Mouse (Mus musculus) spleen, adult 12 weeks (tissue): Measurements from ENCODE around the gene Iqsec3.
"Not testable (repeated sequence)": the region's sequence is repeated elsewhere in the genome, so short reads cannot be mapped to it uniquely, and the experiment has no call there.

Experiments used
- DNase-seq: peaks from one replicate; pipeline ENCODE4 v3.0.0; 2022; ENCODE audit warnings: low spot score

Gene Iqsec3

DNA sequence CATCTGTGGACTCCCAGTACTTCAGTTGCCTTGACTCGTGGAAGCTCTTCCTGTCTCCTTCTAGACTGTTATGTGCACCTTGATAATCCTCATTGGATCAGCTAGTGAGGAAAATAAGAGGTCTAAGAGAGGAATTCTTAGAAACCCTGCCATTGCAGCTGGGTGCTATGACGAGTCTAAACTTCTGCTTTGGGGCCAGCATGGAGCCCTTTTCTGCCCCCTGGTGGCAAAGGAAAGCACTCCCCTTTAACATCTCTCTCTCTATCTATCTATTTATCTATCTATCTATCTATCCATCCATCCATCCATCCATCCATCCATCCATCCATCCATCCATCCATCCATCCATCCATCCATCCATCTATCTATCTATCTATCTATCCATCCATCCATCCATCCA is 106.9 kb downstream of the Iqsec3 start:
- not testable (repeated sequence) for DNase-seq

DNA sequence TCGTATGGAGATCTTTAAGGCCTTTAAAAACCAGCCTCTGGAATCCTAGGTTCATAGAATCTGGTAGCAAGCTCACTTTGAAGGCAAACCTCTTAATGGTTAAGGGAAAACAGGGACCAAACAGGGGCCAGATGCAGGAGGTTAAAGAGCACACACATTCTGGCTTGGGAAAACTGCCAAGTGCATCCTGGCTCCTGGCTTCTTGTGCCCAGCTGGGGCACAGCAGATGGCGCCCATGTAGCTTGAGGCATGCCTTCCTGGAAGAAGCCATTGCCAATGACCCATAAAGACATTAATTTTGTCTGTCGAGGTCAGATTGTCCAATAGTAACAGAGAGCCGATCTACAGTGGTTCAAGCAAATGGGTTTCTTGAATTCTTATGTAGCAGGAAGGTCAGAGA is 109.5 kb downstream of the Iqsec3 start:
- no peak for DNase-seq

DNA sequence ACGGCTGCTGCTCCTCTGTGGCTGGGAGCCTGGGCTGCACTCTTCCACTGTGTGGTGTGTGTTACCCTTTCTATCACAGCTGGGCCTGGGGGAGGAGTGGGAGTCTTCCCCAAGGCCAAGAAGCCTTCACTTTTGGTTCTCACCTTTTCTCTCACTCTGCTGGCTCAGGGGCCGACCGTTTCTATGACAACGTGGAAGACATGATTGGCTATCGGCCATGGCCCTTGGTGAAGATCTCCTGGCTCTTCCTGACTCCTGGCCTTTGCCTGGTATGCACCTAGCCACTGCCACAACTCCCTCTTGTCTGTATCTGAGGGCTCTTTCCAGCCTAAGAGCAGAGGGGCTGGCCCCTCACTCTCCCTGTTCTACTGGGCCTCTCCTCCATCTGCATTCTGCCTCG is 110.4 kb downstream of the Iqsec3 start:
- no peak for DNase-seq

DNA sequence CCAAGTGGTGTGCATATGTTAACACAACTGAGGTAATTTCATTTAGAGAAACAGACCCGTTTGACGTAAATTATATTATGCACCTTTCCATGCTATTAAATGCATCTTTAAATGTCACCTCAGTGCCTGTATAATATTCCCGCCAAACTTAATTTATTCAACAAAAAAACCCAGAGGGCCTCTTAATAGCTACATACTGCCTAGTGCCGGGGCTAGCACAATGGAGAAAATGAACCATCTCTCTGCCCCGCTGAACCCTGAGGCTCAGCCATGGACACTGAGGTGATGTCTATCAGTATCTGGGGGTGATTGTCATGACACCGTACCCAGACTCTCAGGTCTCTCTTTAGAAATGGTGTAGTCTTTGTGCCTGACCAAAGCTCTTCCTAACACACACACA is 116.2 kb downstream of the Iqsec3 start:
- no peak for DNase-seq

DNA sequence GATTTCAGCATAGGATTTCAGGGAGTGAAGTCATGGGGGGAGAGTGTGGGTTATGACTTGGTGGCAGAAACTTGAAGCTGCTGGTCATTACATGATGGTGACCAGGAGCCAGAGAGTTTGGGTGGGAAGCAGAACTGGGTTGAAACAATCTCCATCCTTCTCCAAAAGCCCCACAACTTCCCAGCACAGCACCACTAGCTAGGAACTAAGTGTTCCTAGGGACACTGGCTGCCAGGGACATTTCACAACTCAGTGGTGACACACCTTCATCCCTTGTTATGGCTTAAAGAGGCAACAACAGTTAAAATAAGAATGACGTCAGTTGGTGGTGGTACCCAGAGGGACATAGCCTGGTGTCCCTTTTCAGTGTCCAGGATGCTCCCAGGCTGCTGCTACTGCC is 117.4 kb downstream of the Iqsec3 start:
- no peak for DNase-seq

DNA sequence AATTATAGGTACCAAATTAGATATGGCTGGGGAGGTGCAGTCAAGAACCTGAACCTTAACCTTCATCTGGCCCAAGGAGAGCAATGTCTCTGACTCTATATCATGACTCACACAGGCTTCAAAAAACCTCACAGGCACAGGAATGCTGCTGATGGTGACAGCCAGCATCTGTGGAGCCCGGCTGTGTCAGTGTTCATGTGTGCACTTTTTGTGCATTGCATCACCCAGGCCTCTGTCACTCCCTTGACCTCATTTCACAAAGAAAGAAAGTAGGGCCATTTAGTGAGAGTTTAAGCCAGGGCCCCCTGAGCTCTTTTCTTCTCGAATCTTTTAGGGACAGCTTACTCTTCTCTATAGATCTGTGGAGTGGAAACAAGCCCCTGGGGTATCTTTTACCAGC is 121.2 kb downstream of the Iqsec3 start:
- DNase-seq = no peak

DNA sequence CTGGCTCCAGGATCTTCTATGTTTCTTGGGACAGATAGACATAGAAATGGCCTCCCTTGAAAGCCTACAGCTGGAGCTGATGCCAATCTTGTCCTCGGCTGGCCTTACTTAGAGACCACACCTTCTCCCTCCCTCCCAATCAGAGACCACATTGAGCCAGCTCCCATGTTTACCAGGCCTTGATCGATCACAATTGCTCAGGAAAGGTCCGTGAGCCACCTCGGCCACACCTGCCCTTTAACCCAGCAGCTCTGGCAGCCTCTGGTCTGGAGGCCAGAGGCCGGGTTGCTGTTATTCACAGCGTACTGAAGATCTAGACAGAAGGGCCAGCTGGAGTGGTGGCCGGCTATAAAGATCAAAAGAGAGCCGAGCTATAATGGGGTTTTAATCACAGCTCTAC is 127.0 kb downstream of the Iqsec3 start:
- no peak for DNase-seq

DNA sequence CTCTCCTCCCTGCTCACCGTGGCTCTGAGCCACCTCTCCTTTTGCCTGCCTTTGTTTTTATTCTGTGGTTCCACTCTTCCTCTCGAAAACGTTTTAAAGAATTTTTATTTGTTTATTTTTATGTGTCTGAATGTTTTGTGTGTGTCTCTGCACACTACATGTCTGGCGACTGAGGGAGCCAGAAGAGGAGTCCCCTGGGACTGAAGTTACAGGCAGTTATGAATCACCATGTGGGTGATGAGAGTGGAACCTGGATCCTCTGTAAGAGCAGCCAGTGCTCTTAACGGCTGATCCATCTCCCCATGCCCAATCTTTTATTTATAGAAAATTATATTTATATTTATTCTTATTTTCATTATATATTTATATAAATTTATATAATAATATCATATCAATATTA is 129.1 kb downstream of the Iqsec3 start:
- no peak for DNase-seq

DNA sequence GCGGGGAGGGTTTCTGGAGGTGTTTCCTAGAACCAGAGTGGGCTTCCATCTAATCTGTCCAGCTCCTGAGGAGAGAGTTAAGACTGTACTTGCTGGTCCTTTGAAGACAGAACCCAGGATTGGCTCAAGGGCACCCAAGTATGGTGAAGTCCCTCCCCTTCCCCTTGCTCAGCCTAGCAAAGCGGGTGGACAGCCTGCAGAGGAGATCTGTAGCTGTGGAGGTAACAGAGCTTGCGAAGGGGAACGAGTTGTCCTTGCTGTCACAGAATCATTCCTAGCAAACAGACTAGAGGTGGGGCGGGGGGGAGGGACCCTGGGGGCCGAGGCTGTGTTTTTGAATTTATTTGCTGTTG is 129.7 kb downstream of the Iqsec3 start:
- DNase-seq = no peak

DNA sequence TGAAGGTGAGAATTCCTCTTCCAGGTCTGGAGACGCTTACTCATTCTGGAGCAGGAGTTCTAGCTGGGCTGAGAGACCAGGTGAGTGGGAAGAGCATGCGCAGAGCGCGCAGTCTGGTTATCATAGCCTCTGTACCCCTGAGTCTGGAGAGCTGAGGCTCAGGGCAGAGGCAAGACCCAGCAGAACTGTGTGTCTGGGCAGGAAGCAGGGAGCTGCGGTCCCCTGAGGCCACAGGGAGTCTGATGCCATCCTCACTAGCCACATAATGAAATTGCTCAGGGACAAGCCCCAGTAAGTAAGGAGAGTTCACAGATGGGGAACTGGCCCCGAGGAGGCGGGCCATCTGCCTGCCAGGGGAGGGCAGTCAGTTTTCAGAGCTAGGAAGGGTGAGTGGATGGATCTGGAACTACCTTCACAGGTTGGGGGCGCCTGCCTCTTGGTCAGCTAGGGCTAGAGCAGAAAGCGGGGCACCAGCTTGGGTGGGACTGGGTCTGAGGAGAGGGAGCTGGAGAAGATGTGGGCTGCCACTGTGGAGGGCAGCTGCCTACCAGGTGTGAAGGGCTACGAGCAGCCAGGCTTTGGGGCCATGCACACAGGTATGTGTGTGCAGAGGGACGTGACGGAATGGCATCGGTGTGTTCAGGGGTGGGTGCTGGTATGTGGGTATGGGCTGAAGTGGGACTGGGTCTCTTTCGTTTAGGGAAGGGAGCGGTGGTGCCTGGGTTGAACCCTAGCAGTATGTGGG is 130.3 kb downstream of the Iqsec3 start, which contains the start of gene Slc6a12:
Gene Slc6a12, plus strand, starts transcription at position 51 of the 745 bp plus-strand sequence.
- DNase-seq = no peak

DNA sequence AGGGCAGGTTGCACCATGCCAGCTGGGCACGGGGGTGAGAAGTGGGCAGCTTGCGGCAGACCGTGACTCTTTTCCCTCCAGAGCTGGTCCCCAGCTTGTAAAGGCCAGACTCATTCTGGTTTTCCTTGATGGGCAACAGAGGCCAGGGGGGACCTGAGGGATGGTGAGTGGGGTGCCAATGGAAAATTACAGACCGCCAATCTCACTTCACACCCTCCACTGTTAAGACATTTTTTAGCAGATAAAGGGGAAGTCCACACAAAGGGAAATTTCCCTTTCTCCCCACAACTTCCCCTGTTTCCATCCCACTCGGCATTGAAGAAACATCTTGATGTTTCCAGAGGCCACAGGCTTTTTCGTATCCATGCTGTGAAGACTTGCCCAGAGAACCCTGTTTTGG is 131.8 kb downstream of the Iqsec3 start:
- DNase-seq = no peak

DNA sequence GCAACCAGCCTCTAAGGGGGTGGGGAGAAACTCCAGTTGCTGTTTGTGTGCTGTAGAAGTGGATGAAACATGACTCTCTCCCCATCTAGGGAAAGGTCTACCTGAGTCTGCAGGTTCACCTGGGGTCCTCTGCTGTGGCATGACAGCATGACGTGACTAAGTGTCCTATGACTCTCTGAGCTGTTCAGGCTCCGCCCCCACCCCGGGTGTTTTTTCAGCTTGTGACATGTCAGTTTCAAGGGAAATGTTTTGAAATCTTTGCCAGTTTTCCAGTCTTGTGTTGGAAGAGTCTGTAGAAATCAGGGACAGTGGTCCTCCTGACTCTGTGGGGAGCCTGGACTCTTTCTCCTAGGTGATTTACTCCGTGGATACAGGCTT is 135.0 kb downstream of the Iqsec3 start:
- DNase-seq = no peak

DNA sequence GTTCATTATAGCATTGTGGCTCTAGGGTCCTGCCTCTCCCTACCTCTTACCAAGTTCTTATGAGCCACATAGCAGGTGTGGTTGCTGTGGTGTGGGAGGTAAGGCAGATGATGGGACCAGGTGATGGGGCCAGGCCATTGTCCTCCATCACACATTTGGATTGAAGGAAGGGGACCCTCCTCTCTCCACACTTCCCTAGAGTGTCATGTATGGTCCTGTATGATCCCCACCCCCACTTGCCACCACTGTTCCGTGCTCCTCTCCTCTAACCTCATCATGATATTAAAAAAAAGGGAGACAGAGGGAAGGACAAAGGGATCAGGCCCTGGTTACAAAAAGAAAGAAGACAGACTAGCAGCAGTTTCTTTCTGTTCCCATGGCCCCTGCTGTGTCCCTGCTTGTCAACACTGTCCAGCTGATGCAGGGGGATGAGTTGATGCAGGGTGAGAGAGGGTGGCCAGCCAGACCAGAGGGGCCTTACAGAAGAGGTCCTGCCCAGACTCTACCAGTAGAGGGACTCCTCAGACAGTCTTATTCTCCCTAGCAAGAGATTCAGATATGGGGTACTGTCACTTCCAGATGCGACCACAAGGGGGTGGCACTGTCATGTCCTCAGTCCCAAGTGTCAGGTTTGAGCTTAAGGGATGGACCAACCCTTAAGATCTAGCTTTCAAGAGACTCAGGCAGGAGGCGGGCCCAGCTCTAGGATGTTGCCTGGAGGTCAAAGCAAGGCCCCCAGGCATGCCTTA is 135.5 kb downstream of the Iqsec3 start:
- peak; percentile 56 for DNase-seq

DNA sequence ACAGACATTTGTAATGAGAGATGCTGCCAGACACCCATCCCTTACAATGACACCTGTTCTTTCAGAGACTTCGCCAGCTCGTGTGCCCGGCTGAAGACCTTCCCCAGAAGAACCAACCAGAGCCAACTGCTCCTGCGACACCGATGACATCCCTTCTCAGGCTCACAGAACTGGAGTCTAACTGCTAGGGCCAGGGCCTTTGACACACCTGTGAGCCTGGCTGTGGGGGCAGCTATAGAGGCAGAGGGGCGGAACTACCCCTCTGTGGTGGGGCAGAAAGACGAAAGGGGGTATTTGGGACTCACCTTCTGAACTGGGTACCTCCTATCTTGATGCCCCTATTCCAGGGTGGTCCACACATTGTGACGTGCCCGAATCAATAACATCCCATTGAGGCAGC is 136.2 kb downstream of the Iqsec3 start:
- no peak for DNase-seq

DNA sequence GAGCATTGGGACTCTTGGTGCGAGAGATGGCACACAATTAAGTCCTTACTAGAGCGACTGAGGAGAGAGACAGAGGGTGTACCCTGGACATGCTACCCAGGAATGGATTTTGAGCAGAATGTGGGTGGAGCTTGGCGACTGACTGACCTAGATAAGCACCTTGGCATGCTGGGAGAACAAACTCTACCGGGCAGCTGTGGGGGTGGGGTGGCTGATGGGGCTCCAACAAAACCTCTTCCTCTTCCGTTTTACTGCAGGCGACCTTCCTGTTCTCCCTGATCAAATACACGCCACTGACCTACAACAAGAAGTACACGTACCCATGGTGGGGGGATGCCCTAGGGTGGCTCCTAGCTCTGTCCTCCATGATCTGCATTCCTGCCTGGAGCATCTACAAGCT is 136.9 kb downstream of the Iqsec3 start:
- peak; percentile 44 for DNase-seq

DNA sequence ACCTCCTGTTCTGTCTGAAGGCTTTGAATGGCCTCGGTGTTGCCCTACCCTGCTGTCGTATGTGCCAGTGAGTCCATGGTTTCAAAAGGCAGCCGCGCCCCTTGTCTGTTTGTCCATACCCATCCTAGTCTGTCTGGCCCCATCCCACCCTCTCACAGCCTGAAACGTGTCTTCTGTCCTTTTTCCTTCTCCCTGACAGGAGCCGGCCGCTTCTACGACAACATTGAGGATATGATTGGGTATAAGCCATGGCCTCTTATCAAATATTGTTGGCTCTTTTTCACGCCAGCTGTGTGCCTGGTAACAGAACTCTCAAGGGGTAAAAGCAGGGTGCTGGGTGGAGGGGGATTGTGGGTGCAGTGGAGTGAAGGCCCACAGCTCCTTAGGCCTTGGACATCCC is 137.6 kb downstream of the Iqsec3 start:
- no peak for DNase-seq

DNA sequence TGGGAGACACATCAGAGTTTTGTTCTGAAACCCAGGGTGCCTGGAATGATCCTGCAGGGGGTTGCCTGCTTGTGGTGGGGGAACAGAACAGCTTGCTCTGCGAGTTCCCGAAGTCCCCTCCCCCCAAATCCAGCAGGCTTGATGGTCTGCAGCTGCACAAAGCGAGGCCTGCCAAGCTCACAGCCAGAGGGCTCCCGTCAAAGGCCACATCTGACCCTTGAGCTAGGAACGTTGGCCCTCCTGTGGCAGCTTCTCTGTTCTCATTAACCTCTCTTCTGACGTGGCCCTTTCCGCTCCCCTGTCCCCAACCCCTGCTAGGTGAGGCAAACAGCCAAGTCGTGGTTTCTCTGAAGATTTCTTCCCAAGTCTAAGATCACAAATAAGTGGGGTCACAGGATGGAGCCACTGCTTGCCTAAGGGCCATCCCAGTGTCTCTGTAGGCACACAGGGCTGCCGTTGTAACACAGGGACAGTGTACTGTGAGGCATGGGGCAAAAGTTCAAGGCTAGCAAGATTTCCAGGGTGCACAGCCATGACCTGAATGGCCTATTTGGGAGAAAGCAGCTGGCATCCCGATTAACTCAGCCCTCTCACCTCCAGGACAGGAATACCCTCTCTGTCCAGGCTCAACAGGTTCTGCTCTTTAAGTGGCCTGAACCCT is 143.5 kb downstream of the Iqsec3 start:
- no peak for DNase-seq

DNA sequence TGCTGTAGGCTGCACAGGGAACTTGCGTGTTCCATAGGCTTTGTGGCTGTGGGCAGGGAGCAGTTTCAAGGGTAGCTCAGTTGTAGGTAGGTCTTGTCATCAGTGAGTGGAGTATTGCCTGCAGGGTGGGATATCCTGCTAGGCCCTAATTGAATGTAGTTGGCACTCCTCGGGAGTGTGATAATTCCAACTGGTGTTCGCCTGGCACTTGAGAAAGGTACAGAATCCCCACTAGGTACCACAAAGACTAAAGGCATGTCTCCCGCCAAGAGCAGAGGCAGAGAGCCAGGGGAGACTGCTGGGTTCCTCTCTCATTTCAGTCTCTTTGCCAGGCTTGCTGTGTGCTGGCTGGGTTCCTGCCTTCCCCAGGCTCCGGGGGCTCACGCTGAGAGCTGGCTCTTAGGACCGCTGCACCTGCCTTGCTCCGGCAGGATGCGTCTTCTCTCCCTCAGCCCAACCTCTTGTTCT is 145.0 kb downstream of the Iqsec3 start:
- DNase-seq = no peak

DNA sequence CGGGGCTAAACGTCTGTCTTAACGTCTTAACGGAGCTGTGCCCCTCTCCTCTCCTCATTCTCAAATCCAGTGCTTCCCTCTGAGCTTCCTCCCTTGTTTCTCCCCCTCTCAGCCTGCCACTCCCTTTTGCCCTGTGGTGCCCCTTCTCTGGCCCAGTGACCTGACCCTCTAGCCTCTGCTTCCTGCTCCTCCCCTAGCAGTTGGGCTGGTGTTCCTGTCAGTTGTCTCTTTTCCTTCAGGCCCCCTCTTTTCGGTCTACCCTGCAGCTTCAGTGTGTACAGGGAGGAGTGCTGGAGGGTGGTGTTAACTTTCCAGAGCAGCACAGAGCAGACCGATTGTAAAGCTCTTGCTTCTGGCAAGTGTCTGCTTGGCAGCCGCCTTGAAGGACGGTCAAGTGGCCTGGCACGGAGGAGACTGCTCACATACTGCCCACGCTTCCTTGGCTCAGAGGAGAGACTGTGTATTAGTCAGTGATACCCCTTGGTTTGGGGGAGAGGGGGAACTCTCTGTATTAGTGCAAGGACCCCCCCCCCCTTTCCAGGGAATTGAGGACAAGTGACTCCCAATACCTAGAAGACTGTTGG is 146.9 kb downstream of the Iqsec3 start:
- DNase-seq = no peak

DNA sequence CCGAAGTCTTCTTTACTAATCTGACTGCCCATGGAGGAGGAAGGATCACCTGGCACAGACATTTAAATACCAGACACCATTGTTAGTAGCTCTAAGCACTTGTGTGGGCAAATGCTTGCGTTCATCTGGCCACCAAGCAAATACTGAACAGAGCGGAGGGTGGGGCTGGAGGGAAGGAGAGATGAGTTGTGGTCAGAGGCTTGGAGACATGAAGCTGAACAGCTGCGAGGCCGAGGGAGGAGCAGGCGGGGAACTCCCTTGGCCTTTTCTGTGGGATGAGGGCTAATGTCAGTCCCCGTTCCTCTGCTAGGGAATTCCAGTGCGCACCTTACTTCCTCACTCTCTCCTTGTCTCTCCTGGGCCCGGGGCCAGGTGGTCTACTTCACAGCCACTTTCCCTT is 147.7 kb downstream of the Iqsec3 start:
- DNase-seq = no peak

DNA sequence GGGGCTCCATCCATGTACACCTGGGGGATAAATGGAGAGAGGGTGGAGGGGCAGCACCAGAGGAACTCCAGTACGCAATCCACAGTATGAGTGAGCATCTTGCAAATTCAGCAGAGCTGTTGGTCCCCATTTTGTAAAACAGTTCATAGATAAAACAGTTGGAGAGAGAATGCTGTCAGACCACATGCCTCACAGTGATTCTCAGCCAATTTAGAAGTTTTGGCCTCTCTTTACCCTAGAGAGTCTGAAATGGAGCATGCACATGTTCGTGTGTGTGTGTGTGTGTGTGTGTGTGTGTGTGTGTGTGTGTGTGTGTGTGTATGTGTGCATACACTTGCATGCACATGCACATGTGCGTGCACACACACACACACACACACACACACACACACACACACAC is 148.2 kb downstream of the Iqsec3 start:
- no peak for DNase-seq
